Mouse (Mus musculus) kidney, embryonic 14.5 days (tissue): ENCODE data around the gene Pdcd1. TPM values are rescaled to one million over a fixed set of nuclear protein-coding genes. Genes with fewer than 3 reads are reported as not detected.
"Not testable (repeated sequence)": the region's sequence is repeated elsewhere in the genome, so short reads cannot be mapped to it uniquely, and the experiment has no call there.

Experiments used
- ATAC-seq: fragments of 200-750 bp; cut with Nextera tagmentation; 2 replicates; pipeline ENCODE4 v1.8.0; 2017; ENCODE audit warnings: moderate number of reproducible peaks, mild to moderate bottlenecking, moderate TSS enrichment, moderate library complexity; ENCODE audit not compliant: low FRiP score, low TSS enrichment
- H3K27ac ChIP-seq: fragments of 300-500 bp; sonication (generic); 2 replicates; pipeline ENCODE4 v1.5.1; 2014; ENCODE audit warnings: low read depth, mild to moderate bottlenecking, low read length, moderate library complexity, mixed read lengths
- H3K27me3 ChIP-seq: fragments of 300-500 bp; sonication (generic); 2 replicates; pipeline ENCODE4 v1.6.1; 2014; ENCODE audit warnings: mild to moderate bottlenecking, low read length; ENCODE audit not compliant: control insufficient read depth, insufficient read depth
- H3K36me3 ChIP-seq: fragments of 300-500 bp; sonication (generic); 2 replicates; pipeline ENCODE4 v1.6.1; 2014; ENCODE audit warnings: low read length, mixed read lengths; ENCODE audit not compliant: control insufficient read depth, insufficient read depth
- H3K4me1 ChIP-seq: fragments of 300-500 bp; sonication (generic); 2 replicates; pipeline ENCODE4 v1.6.1; 2014; ENCODE audit warnings: low read length, mixed read lengths; ENCODE audit not compliant: control insufficient read depth, insufficient read depth
- H3K4me2 ChIP-seq: fragments of 300-500 bp; sonication (generic); replicated peaks from 2 replicates; pipeline ENCODE4 v1.6.1; 2014; ENCODE audit warnings: low read depth, mild to moderate bottlenecking, low read length
- H3K4me3 ChIP-seq: fragments of 300-500 bp; sonication (generic); 2 replicates; pipeline ENCODE4 v1.5.1; 2014; ENCODE audit warnings: mild to moderate bottlenecking, low read length
- H3K9ac ChIP-seq: fragments of 300-500 bp; sonication (generic); 2 replicates; pipeline ENCODE4 v1.6.1; 2014; ENCODE audit warnings: low read depth, mild to moderate bottlenecking, low read length, moderate library complexity
- H3K9me3 ChIP-seq: fragments of 300-500 bp; sonication (generic); 2 replicates; pipeline ENCODE4 v1.6.1; 2016; ENCODE audit warnings: low read length; ENCODE audit not compliant: control insufficient read depth
- WGBS: fragments of 180-500 bp; shearing (Covaris S2); extraction: QIAGEN DNeasy Blood & Tissue Kit; methylation state at CpG from one replicate; pipeline ENCODE4 v1.1.7; 2014; 5-methylcytosine and 5-hydroxymethylcytosine counted together
- polyA plus RNA-seq: library from polyadenylated mRNA; unstranded; fragments of >200 nt; fragmentation: Nextera tagmentation; extraction: Ambion mirVana; gene quantifications from 2 replicates; pipeline ENCODE4 v1.2.1, GENCODE M21; 2014

The Pdcd1 gene
- polyA plus RNA-seq, 1 experiment from 2014 or later: not detected

- Histone ChIP-seq H3K27me3 (no peaks in the 10 kb centered on the region; the same call in 1 of the 2 replicates), H3K9me3 (no peaks in the 10 kb centered on the region), H3K9ac (no peak overlapping the region), H3K4me2 (no peak overlapping the region), H3K27ac (no peak overlapping the region), H3K36me3 (no peaks in the 10 kb centered on the region), H3K4me3 (no peak overlapping the region), H3K4me1 (no peaks in the 10 kb centered on the region)
- 55% methylated on average over 1 of the region's 1 CpGs for WGBS
- no peak for ATAC-seq
Observed at GRCm38 (mm10) chr1:94076702-94077101, 24.3 kb upstream of the Pdcd1 start.

DNA sequence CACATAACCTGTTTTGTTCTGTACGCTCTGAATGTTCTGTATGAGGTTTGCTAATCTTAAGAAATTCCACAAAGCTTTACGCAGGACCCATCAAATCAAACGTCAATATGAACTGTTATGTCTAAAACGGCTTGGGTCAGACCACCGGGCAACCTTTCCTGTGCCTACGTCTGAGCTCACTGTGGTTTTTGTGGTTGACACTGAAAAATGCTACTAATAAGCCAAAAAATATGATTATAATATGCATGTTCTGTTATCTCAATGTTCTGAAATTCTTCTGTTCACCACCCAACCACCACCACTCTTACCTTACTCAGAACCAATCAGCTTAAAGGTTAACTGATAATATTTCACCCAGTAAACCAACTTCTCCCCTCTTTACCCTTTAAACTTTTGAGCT is 22.4 kb upstream of the Pdcd1 start:
- Histone ChIP-seq H3K4me3 (no peak overlapping the region), H3K27me3 (no peaks in the 10 kb centered on the region), H3K4me1 (no peaks in the 10 kb centered on the region), H3K27ac (no peak overlapping the region), H3K9me3 (no peaks in the 10 kb centered on the region), H3K4me2 (no peak overlapping the region), H3K9ac (no peak overlapping the region), H3K36me3 (no peaks in the 10 kb centered on the region)
- no peak for ATAC-seq
- WGBS: 91% methylated on average over 6 of the region's 6 CpGs

DNA sequence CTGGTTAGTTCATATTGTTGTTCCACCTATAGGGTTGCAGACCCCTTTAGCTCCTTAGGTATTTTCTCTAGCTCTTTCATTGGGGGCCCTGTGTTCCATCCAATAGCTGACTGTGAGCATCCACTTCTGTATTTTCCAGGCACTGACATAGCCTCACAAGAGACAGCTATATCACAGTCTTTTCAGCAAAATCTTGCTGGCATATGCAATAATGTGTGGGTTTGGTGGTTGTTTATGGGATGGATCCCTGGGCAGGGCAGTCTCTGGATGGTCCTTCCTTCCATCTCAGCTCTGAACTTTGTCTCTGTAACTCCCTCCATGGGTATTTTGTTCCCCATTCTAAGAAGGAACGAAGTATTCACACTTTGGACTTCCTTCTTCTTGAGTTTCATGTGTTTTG is 5.9 kb upstream of the Pdcd1 start:
- ATAC-seq, H3K4me3 ChIP-seq, H3K27ac ChIP-seq, H3K36me3 ChIP-seq, H3K4me2 ChIP-seq, H3K9me3 ChIP-seq, H3K4me1 ChIP-seq, H3K27me3 ChIP-seq, H3K9ac ChIP-seq: not testable (repeated sequence)
- WGBS: 68% methylated on average over 1 of the region's 1 CpGs

DNA sequence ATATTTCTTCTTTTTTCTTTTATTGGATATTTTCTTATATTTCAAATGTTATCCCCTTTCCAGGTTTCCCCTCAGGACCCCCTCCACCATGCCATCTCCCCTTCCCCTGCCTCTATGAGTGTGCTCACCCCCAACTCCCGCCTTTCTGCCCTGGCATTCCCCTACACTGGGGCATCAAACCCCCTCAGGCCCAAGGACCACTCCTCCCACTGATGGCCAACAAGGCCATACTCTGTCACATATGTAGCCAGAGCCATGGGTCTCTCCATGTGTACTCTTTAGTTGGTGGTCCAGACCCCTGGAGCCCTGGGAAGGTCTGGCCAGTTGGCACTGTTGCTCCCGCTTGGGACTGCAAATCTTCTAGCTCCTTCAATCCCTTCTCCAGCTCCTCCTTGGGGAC is 5.0 kb upstream of the Pdcd1 start:
- no peak for ATAC-seq

DNA sequence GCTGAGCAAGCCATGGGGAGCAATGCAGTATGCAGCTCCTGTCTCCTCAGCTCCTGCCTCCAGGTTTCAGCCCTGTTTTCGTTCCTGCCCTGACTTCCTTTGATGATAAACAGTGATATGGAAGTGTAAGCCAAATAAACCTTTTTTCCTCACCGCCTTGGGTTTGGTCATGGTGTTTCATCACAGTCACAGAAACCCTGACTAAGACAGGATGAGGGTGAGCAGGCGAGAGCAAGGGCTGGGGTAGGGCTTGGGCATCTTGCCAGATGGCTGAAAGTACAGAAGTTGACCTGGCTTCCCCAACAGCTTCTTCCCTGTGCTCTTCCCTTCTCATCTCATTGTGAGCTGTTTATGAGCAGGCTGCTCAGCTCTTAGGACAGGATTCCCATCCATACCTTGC is 3.6 kb upstream of the Pdcd1 start:
- no peak for ATAC-seq
- no peak overlapping the region for H3K9ac ChIP-seq
- no peak overlapping the region for H3K4me3 ChIP-seq
- H3K9me3 ChIP-seq: no peaks in the 10 kb centered on the region
- no peak overlapping the region for H3K27ac ChIP-seq
- H3K4me2 ChIP-seq: no peak overlapping the region
- H3K27me3 ChIP-seq: no peaks in the 10 kb centered on the region
- H3K36me3 ChIP-seq: no peaks in the 10 kb centered on the region
- H3K4me1 ChIP-seq: no peaks in the 10 kb centered on the region
- 65% methylated on average over 3 of the region's 3 CpGs for WGBS

More for the DNA sequence above, 5.0 kb upstream of the Pdcd1 start:
- H3K27ac ChIP-seq: no peak overlapping the region
- no peaks in the 10 kb centered on the region for H3K36me3 ChIP-seq
- WGBS: 91% methylated on average over 2 of the region's 2 CpGs
- H3K4me1 ChIP-seq: no peaks in the 10 kb centered on the region
- H3K9me3 ChIP-seq: no peaks in the 10 kb centered on the region
- H3K9ac ChIP-seq: no peak overlapping the region
- H3K27me3 ChIP-seq: no peaks in the 10 kb centered on the region
- H3K4me3 ChIP-seq: no peak overlapping the region
- H3K4me2 ChIP-seq: no peak overlapping the region

- H3K9ac ChIP-seq: no peak overlapping the region
- ATAC-seq: no peak
- WGBS: 80% methylated on average over 1 of the region's 1 CpGs
- H3K36me3 ChIP-seq: no peaks in the 10 kb centered on the region
- H3K4me2 ChIP-seq: no peak overlapping the region
- H3K4me1 ChIP-seq: no peaks in the 10 kb centered on the region
- no peaks in the 10 kb centered on the region for H3K27me3 ChIP-seq
- no peak overlapping the region for H3K27ac ChIP-seq
- H3K4me3 ChIP-seq: no peak overlapping the region
- H3K9me3 ChIP-seq: no peaks in the 10 kb centered on the region
Observed at GRCm38 (mm10) chr1:94054481-94054880, 2.1 kb upstream of the Pdcd1 start.

DNA sequence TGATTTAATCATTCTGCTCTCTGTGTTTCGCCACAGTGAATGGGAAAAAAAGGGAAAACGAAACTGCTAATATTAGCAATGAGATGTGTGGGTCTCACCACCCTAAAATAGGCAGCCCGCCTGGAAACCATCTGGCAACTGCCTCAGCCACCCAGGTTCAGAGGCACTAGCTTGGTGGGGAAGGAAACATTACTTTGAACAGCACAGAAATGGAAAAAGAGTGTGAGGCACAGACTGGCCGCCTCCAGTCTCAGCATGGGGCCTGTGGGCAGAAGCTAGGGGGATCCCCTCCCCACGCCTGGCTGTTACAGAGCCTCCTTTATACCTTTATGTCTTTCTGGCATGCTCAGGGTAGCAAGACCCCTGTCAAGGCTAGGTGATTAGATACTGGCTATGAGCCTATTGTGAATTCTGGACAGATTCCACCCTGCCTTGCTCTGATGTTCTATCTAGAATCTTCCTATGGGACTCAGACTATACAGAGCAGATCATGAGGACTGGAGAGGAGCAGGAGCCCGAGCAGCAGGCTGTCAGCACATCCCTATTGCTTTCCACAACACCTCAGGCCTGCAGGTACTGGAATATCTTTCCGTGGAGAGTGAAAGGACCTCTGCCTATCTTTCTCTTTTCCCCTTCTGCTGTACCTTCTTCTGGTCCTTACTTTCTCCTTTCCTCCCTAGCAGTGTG is 1.3 kb upstream of the Pdcd1 start:
- WGBS: 76% methylated on average over 7 of the region's 7 CpGs
- ATAC-seq: no peak

DNA sequence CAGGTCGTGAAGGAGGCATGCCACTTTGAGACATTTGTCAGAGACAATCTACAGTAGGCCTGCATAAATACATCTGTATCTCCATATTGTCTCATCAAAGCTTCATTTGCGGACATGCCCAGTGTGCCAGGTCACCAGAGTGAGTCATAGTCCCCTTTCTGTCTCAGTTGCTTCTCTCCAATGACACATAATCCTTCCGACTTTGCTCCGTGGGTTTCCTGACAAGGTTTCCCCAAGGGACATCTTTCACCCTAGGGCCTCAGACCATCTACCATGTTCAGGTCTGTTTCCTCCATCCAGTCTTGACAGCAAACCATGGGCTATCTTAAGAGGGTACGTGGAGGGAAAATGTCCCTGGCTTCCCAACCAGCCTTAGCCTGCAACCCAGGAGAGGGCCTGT is 1.2 kb downstream of the Pdcd1 start:
- Histone ChIP-seq H3K9ac (no peak overlapping the region), H3K4me3 (no peak overlapping the region), H3K36me3 (no peaks in the 10 kb centered on the region), H3K4me2 (no peak overlapping the region), H3K27me3 (no peaks in the 10 kb centered on the region), H3K4me1 (no peaks in the 10 kb centered on the region), H3K9me3 (no peaks in the 10 kb centered on the region), H3K27ac (no peak overlapping the region)
- WGBS: 78% methylated on average over 5 of the region's 5 CpGs
- ATAC-seq: no peak

More for the DNA sequence above, 1.3 kb upstream of the Pdcd1 start:
- Histone ChIP-seq H3K27me3 (no peaks in the 10 kb centered on the region), H3K27ac (no peak overlapping the region), H3K9ac (no peak overlapping the region), H3K4me1 (no peaks in the 10 kb centered on the region), H3K36me3 (no peaks in the 10 kb centered on the region), H3K4me3 (no peak overlapping the region), H3K4me2 (no peak overlapping the region), H3K9me3 (no peaks in the 10 kb centered on the region)

GRCm38 (mm10) chr1:94046544-94046943 is 5.8 kb downstream of the Pdcd1 start:
- Histone ChIP-seq H3K4me3 (no peak overlapping the region), H3K36me3 (no peaks in the 10 kb centered on the region), H3K27me3 (no peaks in the 10 kb centered on the region), H3K9me3 (no peaks in the 10 kb centered on the region), H3K4me1 (no peaks in the 10 kb centered on the region), H3K9ac (no peak overlapping the region), H3K27ac (no peak overlapping the region), H3K4me2 (no peak overlapping the region)
- ATAC-seq: no peak
- 78% methylated on average over 4 of the region's 4 CpGs for WGBS
